Mouse (Mus musculus) embryonic fibroblast, embryonic 13.5 days (primary cell): ENCODE data around the gene Tesk1. TPM values are rescaled to one million over a fixed set of nuclear protein-coding genes. Genes with fewer than 3 reads are reported as not detected.

Experiments
- H3K27ac ChIP-seq: 2 replicates; pipeline ENCODE4 v1.5.1; 2012; ENCODE audit warnings: low read length, control low read depth, inconsistent platforms; ENCODE audit not compliant: insufficient read depth
- H3K4me1 ChIP-seq: 2 replicates; pipeline ENCODE4 v1.6.1; 2011; ENCODE audit warnings: low read length; ENCODE audit not compliant: control insufficient read depth, insufficient read depth
- H3K4me3 ChIP-seq: 2 replicates; pipeline ENCODE4 v1.5.1; 2011; ENCODE audit warnings: mild to moderate bottlenecking, control low read depth, low read length; ENCODE audit not compliant: insufficient read depth
- CTCF ChIP-seq: IDR thresholded peaks from 2 replicates; pipeline ENCODE4 v1.5.1; 2011; ENCODE audit warnings: mild to moderate bottlenecking, control low read depth, low read length, moderate library complexity, borderline replicate concordance; ENCODE audit not compliant: insufficient read depth
- POLR2A ChIP-seq: IDR thresholded peaks from 2 replicates; pipeline ENCODE4 v1.6.1; 2011; ENCODE audit warnings: low read depth, mild to moderate bottlenecking, control low read depth, low read length, moderate library complexity
- polyA plus RNA-seq: library from polyadenylated mRNA; stranded (reverse); fragments of >200 nt; gene quantifications from 2 replicates; pipeline ENCODE4 v1.2.4, GENCODE M21; 2011; ENCODE audit warnings: low read depth; ENCODE audit not compliant: missing spikeins, insufficient read length

Gene Tesk1
- polyA plus RNA-seq, 1 experiment = 33.4 TPM

- TF ChIP-seq CTCF (no peak), POLR2A (no peak)
- H3K27ac ChIP-seq = peak overlapping the region; percentile 47; the same call in 1 of the 2 replicates
- H3K4me3 ChIP-seq = no peak overlapping the region
- H3K4me1 ChIP-seq = peaks cover 20% of the 10 kb centered on the region; the same call in 1 of the 2 replicates
Measured at GRCm38 (mm10) chr4:43418450-43418849, 23.3 kb upstream of the Tesk1 start.

- Histone ChIP-seq H3K4me1 (peaks cover 20% of the 10 kb centered on the region; the same call in 1 of the 2 replicates), H3K4me3 (no peak overlapping the region), H3K27ac (peak overlapping the region; percentile 65)
- TF ChIP-seq CTCF = no peak
- no peak for TF ChIP-seq POLR2A
Measured at GRCm38 (mm10) chr4:43418973-43419656, 22.6 kb upstream of the Tesk1 start.

GRCm38 (mm10) chr4:43419801-43420281 is 21.9 kb upstream of the Tesk1 start:
- TF ChIP-seq CTCF (no peak), POLR2A (no peak)
- no peak overlapping the region for H3K4me3 ChIP-seq
- peak overlapping the region; percentile 65 for H3K27ac ChIP-seq
- peaks cover 20% of the 10 kb centered on the region; the same call in 1 of the 2 replicates for H3K4me1 ChIP-seq

- peaks cover 20% of the 10 kb centered on the region; the same call in 1 of the 2 replicates for H3K4me1 ChIP-seq
- TF ChIP-seq POLR2A (no peak), CTCF (peak; percentile 43; the same call in 1 of the 2 replicates)
- H3K27ac ChIP-seq = peak overlapping the region; percentile 65
- no peak overlapping the region for H3K4me3 ChIP-seq
Measured at GRCm38 (mm10) chr4:43420305-43420704, 21.4 kb upstream of the Tesk1 start.

- Histone ChIP-seq H3K4me1 (peaks cover 20% of the 10 kb centered on the region; the same call in 1 of the 2 replicates), H3K27ac (no peak overlapping the region), H3K4me3 (no peak overlapping the region)
- TF ChIP-seq POLR2A = no peak
- no peak for TF ChIP-seq CTCF
Measured at GRCm38 (mm10) chr4:43421632-43422240, 20.0 kb upstream of the Tesk1 start.

- H3K27ac ChIP-seq = no peak overlapping the region
- no peak for TF ChIP-seq POLR2A
- no peak for TF ChIP-seq CTCF
- H3K4me3 ChIP-seq = no peak overlapping the region
- H3K4me1 ChIP-seq = peaks cover 10% of the 10 kb centered on the region; the same call in 1 of the 2 replicates
Measured at GRCm38 (mm10) chr4:43423267-43423934, 18.3 kb upstream of the Tesk1 start.

GRCm38 (mm10) chr4:43424072-43424471 is 17.7 kb upstream of the Tesk1 start:
- Histone ChIP-seq H3K27ac (no peak overlapping the region), H3K4me1 (0 out of 2 replicates have a peak, but pooled peaks cover 8% of the 10 kb centered on the region), H3K4me3 (no peak overlapping the region)
- no peak for TF ChIP-seq POLR2A
- TF ChIP-seq CTCF = no peak

- TF ChIP-seq POLR2A (no peak), CTCF (no peak)
- Histone ChIP-seq H3K4me3 (no peak overlapping the region), H3K27ac (no peak overlapping the region), H3K4me1 (no peaks in the 10 kb centered on the region)
Measured at GRCm38 (mm10) chr4:43425197-43425596, 16.5 kb upstream of the Tesk1 start.

- no peaks in the 10 kb centered on the region for H3K4me1 ChIP-seq
- TF ChIP-seq CTCF = no peak
- no peak for TF ChIP-seq POLR2A
- no peak overlapping the region for H3K27ac ChIP-seq
- no peak overlapping the region for H3K4me3 ChIP-seq
Measured at GRCm38 (mm10) chr4:43425648-43426380, 15.9 kb upstream of the Tesk1 start.
